Mouse (Mus musculus): ENCODE results near the gene Hps1.

Hps1 gene

DNA sequence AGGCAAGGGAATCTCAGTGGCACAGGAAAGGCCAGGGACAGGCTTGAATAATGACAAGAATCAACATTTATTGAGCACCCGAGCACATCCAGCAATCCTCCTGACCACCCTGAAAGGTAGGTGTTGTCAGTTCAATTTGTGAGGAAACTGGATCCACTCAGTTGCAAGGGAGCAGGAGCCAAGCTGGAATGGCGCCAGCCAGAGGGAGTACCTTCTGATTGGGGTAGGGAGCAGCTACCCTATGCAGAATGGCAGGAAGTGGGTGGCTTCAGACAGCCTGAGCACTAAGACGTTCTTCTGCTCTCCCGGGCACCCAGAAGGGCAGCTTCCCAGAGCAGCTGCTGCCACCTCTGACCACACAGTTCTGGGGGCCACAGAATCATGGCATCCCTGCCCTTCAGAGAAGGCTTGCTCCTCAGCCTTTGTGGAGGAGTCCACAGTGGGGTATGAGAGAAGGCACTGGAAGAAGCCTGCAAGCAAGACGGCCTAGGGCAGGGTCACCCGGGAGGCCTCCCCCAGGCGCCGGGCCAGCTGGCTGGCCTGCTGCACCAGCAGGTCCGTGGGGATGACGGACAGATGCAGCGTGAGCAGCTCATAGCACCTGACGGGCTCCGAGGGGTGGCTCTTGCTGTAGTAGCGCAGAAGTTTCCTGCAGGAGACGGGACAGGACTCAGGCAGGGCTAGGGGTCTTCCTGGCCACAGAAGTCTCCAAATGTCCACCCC, 24.5 kb downstream of the Hps1 start:
- DNase-seq (ENCODE audit: low spot score in 2 of 2), result no peak

- peak in 1 of 2 experiments; percentile 8 for DNase-seq (ENCODE audit: low spot score in 2 of 2)
Measured at GRCm38 (mm10) chr19:42753141-42753917, 26.4 kb downstream of the Hps1 start.

DNA sequence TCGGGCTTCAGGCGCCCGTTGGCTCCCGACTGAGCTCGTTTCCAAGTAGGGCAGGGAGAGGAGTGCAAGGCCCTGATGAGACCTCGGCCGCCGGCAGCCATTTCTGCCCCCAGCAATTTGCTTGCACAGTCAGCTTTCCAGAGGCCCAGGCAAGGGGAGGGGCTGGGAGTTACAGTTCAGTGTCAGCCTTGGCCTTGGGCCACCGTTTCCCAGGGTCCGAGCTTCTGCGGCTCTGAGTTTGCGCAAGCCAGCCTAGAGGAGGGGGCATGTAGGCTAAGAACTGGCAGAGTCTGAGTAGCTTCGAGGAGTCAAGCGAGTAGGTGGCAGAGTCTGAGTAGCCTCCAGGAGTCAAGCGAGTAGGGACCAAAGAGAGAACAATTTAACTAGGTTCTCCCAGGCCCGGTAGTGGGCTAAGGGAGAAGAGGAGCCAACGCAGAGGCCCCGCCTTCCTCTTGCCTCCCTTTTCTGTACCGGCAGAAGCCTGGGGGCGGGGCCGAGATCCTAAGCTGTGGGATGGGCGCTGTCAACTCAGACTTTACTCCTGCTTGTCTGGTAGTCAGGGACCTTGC, 27.3 kb downstream of the Hps1 start, which contains the start of gene Pyroxd2:
TSS of gene Pyroxd2 (minus strand) at position 413 of the 569 bp plus-strand sequence.
- peak; percentile 27 to 35 for DNase-seq (ENCODE audit: low spot score in 2 of 2)

DNA sequence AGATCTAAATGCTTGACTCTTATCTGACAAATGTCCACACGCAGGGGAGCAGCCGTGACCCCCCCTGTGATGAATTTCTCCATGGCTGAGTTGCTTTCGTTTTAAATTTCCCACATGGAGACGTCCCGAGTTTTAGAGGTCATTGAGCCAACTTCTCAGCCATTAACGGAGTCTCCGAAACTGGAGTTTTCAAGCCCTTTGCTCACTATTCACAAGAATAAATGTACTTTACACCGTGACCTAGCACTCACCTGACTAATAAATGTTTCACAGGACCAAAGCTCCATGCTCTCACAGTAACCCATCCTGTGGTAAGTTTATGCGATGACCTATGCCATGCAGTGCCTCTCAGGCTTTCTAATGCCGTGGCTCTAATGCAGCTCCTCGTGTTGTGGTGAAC, 29.6 kb downstream of the Hps1 start:
- no peak for DNase-seq (ENCODE audit: low spot score in 2 of 2)

DNA sequence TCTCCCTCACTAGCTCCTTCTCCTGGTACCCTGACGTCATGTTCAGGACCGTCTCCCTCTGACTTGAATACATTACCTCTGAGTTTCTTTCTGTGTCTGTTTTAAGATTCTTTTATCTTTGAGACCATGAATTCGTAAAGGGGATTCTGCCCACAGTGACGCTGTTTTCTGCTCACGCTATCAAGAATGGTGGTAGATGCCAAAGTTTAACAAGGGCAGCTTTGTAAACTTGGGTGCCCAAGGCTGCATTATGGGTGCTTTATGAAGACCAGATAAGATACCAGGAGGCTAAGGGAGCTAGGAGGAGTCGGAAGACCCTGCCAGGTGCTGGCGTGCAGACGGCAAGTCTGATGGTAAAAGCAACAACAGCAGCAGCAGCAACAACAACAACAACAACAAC, 33.1 kb downstream of the Hps1 start:
- DNase-seq (ENCODE audit: low spot score in 2 of 2), result no peak

GRCm38 (mm10) chr19:42745869-42746224, 33.9 kb downstream of the Hps1 start:
- DNase-seq (ENCODE audit: low spot score in 2 of 2), result no peak

GRCm38 (mm10) chr19:42745084-42745868, 34.5 kb downstream of the Hps1 start:
- DNase-seq (ENCODE audit: low spot score in 2 of 2), result no peak

GRCm38 (mm10) chr19:42744162-42744586, 35.6 kb downstream of the Hps1 start:
- no peak for DNase-seq (ENCODE audit: low spot score in 2 of 2)

DNA sequence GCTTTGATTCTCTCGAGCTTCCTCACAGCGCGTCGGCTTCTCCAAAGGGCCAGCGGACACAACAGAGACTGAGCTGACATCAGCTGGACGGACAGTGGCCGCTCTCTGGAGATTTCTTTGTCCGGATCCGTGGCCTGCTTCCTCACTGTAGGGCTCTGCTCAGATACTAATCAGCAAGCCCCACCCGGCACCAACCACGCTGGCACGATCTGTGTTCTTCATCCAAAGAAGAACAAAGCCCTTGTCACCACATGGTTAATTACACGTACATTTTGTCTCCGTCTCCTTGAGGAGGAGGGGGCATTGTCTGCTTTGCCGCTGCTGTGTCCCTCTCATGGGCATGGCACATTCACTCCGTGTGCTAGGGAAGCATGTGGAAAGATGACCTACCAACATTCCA, 36.5 kb downstream of the Hps1 start:
- DNase-seq (ENCODE audit: low spot score in 2 of 2), result no peak

DNA sequence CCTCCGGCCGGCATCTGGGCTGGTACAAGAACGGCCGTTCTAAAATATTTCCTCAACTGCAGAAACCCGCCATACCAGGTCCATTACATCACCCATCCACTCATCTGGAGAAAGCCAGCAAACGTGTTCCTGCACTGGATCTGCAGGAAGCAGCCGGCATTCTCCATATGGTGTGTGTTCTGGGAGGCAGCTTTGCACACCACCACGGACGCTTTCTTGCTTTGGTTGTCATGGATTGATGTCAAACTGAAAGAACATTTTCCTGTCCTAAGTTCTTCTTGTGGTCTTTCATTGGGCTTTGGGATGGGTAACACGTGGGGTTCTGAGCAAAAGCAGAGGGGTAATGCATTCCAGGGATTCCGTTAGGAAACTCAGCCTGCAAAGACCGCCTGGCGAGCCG, 37.9 kb downstream of the Hps1 start:
- DNase-seq (ENCODE audit: low spot score in 2 of 2), result no peak

GRCm38 (mm10) chr19:42740163-42740899, 39.4 kb downstream of the Hps1 start:
- DNase-seq (ENCODE audit: low spot score in 2 of 2), result no peak

DNA sequence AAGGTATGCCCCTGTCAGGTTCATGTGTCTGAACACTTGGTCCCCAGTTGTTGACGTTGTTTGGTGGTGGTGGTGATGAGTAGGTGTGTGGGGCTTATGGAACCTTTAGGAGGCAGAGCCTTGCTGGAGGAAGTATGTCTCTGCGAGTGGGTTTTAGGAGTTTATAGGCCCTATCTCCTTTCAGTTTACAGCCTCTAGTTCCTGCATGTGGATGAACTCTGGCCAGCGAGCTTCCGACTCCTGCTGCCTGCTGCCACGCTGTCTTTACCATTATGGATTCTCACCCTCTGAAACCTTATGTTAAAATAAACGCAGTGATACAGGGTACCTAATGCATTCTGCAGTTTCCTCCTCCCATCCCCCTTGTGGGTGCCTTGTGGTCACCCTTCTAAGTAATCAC, 40.0 kb downstream of the Hps1 start:
- no peak for DNase-seq (ENCODE audit: low spot score in 2 of 2)

DNA sequence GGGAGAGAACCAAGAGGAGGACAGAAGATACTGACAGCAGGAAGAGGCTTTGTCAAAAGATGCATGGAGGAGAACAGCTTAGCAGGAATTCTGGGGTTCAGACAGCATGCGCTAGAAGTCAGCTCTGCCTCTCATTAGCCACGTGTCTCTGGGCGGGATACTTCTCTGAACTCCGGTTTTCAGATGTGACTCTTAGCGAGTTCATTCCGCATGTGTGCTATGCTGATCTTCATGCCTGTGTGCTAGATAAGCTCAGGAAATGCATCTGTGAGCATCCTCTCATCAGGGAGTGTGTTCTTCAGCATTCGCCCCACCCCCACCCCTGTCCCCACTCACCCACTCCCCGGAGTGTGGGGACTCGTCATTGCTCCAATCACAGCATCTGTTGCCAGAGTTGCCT, 42.0 kb downstream of the Hps1 start:
- DNase-seq (ENCODE audit: low spot score in 2 of 2), result no peak

- no peak for DNase-seq (ENCODE audit: low spot score in 2 of 2)
Measured at GRCm38 (mm10) chr19:42734982-42735381, 44.8 kb downstream of the Hps1 start.

DNA sequence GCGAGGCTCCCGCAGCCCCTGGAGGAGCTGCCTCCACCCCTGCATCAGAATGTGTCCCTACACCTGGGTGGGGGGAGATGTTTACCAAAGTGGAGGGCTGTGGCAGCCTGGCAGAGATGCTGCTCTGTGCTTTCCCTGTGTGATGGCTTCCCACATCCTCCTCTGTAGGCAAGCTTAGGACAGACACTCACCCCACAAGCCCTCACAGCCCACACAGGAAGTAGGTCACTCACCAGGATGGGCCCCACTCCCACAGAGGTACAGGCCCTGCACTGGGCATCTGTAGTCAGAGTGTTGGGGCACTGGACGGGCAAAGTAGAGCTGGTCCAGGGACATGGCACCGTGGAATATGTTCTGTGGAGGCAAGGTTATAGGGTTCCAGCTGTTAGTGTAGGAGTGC, 52.4 kb downstream of the Hps1 start:
- no peak for DNase-seq (ENCODE audit: low spot score in 2 of 2)

GRCm38 (mm10) chr19:42726766-42727165, 53.0 kb downstream of the Hps1 start:
- DNase-seq (ENCODE audit: low spot score in 2 of 2), result no peak

DNA sequence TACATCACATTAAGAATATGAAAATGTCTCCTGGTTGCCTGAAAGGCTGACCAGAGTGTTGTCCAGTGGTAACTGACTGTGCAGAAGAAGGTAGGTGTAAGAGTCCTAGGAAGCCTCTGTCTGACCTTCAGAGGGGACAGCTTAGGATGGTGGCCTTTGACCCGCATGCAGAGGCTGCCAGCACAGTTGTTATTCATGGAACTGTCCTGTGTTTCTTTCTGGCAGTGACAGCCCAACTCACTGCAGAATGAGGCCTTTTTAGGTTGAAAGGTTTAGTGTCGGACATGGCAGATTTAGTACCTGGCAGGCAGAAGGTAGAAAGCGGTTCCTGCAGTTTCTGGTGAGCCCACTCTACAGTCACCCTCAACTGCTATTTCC, 53.8 kb downstream of the Hps1 start:
- DNase-seq (ENCODE audit: low spot score in 2 of 2), result no peak

GRCm38 (mm10) chr19:42725056-42725972, 54.5 kb downstream of the Hps1 start:
- DNase-seq (ENCODE audit: low spot score in 2 of 2), result no peak

DNA sequence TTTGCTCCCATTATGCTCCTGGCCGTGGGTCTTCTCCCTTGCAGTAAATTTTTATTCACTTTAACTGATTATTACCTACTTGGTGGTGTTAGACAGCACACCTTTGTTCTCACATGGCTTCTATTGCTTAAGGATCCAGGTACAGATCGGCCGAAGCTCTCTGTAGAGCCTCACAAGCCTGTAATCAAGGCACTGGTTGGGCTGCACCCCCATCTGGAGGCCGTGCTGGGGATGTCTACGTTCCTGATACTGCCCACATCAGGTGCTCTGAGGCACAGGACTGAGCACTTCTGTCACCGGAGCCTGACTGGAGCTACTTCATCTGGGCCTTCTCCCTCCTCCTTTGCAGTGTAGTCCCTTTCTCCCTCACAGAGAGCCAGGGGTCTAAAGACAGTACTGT, 56.5 kb downstream of the Hps1 start:
- no peak for DNase-seq (ENCODE audit: low spot score in 2 of 2)

GRCm38 (mm10) chr19:42722500-42722899, 57.3 kb downstream of the Hps1 start:
- no peak for DNase-seq (ENCODE audit: low spot score in 2 of 2)

Measured in spleen, postnatal 14 days (tissue).